8 mouse cellular contexts compared by ENCODE assay signal in genomic region chr14:61327618-61328450, GRCm38 (mm10). TPM values are rescaled to one million over a fixed set of nuclear protein-coding genes. Genes with fewer than 3 reads are reported as not detected.
DNase-seq lines count a peak whose midpoint lies in the region; ATAC-seq and TF ChIP-seq lines count a peak whose summit lies in the region.

No protein-coding gene starts in this region.

- H3K4me1 ChIP-seq in bone marrow macrophage, adult 2 months (ENCODE audit: control insufficient read depth, insufficient read depth, low read length): peaks cover 3% of the 10 kb centered on the region; the same call in 1 of the 2 replicates
- peaks cover 17% of the 10 kb centered on the region for H3K4me1 ChIP-seq in embryonic facial prominence, embryonic 13.5 days
- H3K4me1 ChIP-seq in kidney, adult 2 months (ENCODE audit: control insufficient read depth, insufficient read depth, low read length): no peaks in the 10 kb centered on the region

- H3K4me2 ChIP-seq in embryonic facial prominence, embryonic 13.5 days: peak overlapping the region; percentile 59

- no peaks in the 10 kb centered on the region for H3K36me3 ChIP-seq in embryonic facial prominence, embryonic 13.5 days
- H3K36me3 ChIP-seq in kidney, adult 2 months (ENCODE audit: control insufficient read depth, insufficient read depth, low read length): no peaks in the 10 kb centered on the region

- peaks cover 2% of the 10 kb centered on the region; the same call in 1 of the 2 replicates for H3K9me3 ChIP-seq in embryonic facial prominence, embryonic 13.5 days

- ATAC-seq in embryonic facial prominence, embryonic 13.5 days (ENCODE audit: insufficient number of reproducible peaks, insufficient read depth, low FRiP score, low TSS enrichment, low read depth): no peak

- H3K4me3 ChIP-seq in bone marrow macrophage, adult 2 months (ENCODE audit: insufficient read depth, low read length): 0 out of 2 replicates have a peak overlapping the region, but pooled peaks have one; percentile 19
- H3K4me3 ChIP-seq in embryonic facial prominence, embryonic 13.5 days: peak overlapping the region; percentile 26
- H3K4me3 ChIP-seq in kidney, adult 2 months (ENCODE audit: insufficient read depth, low read depth, low read length): no peak overlapping the region

- no peak for TF ChIP-seq CTCF in bone marrow macrophage, adult 2 months (IDR thresholded peaks at IDR 0.05; ENCODE audit: low read depth, low read length)
- TF ChIP-seq CTCF in kidney, adult 2 months (conservative IDR thresholded peaks at IDR 0.05; ENCODE audit: insufficient read depth, insufficient read length, low read depth, low read length): no peak

- no peak for TF ChIP-seq POLR2A in bone marrow macrophage, adult 2 months (IDR thresholded peaks at IDR 0.05; ENCODE audit: borderline replicate concordance, low read depth, low read length)
- TF ChIP-seq POLR2A in kidney, adult 2 months (IDR thresholded peaks at IDR 0.05; ENCODE audit: low read depth, low read length): no peak

- DNase-seq in heart, adult 9 months (ENCODE audit: low spot score in 2 of 2): peak; percentile 83 to 86
- peak; percentile 60 for DNase-seq in kidney, adult 2 months
- DNase-seq in left cerebral cortex, postnatal 4 days: peak; percentile 84
- peak; percentile 64 for DNase-seq in mesoderm, embryonic 11.5 days (ENCODE audit: low read depth, low spot score)
- peak; percentile 90 to 93 for DNase-seq in right cerebral cortex, postnatal 36 days (ENCODE audit: low spot score in 2 of 2)
- peak; percentile 52 to 64 for DNase-seq in urinary bladder, postnatal 4 days (ENCODE audit: low spot score in 2 of 2)

- H3K27me3 ChIP-seq in embryonic facial prominence, embryonic 13.5 days: no peaks in the 10 kb centered on the region
- no peaks in the 10 kb centered on the region for H3K27me3 ChIP-seq in kidney, adult 2 months (replicated peaks; ENCODE audit: control insufficient read depth, insufficient read depth, low read length)

- H3K9ac ChIP-seq in embryonic facial prominence, embryonic 13.5 days: peak overlapping the region; percentile 59

- intact Hi-C loops in left cerebral cortex, postnatal 4 days (cut with DNase I): no loop called here

- H3K27ac ChIP-seq in bone marrow macrophage, adult 2 months (ENCODE audit: insufficient read depth, low read depth, low read length): no peak overlapping the region
- H3K27ac ChIP-seq in embryonic facial prominence, embryonic 13.5 days: peak overlapping the region; percentile 51
- no peak overlapping the region for H3K27ac ChIP-seq in kidney, adult 2 months (ENCODE audit: insufficient read depth, low read depth, low read length)

- WGBS in embryonic facial prominence, embryonic 13.5 days: 22% methylated on average over 19 of the region's 19 CpGs
- WGBS in kidney, adult 2 months: 19% methylated on average over 19 of the region's 19 CpGs

RNA-seq across cellular contexts. Expression of gene Arl11, which starts 18.3 kb away (rescaled TPM):
- 97.1 and 103 TPM in 2 replicates for polyA plus RNA-seq in bone marrow macrophage, adult 2 months (2012; ENCODE audit: insufficient read depth, insufficient read length, missing spikeins)
- 0.65 and 0.69 TPM in 2 replicates for polyA plus RNA-seq in embryonic facial prominence, embryonic 13.5 days (2015; fragmentation: Nextera tagmentation; extraction: Ambion mirVana)
- polyA plus RNA-seq in kidney, adult 2 months (2012; rRNA removed): 0.39 and 0.74 TPM in 2 replicates
- under 1 TPM in 1 of 2 experiments, not detected in 1; 0.42 TPM for total RNA-seq in left cerebral cortex, postnatal 4 days (2021)

RNA-seq across cellular contexts. Expression of gene Ebpl, which starts 32.4 kb away (rescaled TPM):
- 8.1 and 8.8 TPM in 2 replicates for polyA plus RNA-seq in bone marrow macrophage, adult 2 months (2012; ENCODE audit: insufficient read depth, insufficient read length, missing spikeins)
- 15.8 and 16.0 TPM in 2 replicates for polyA plus RNA-seq in embryonic facial prominence, embryonic 13.5 days (2015; fragmentation: Nextera tagmentation; extraction: Ambion mirVana)
- polyA plus RNA-seq in kidney, adult 2 months (2012; rRNA removed): 1.5 and 2.0 TPM in 2 replicates
- 1 to 10 TPM; 7.0 to 7.4 TPM for total RNA-seq in left cerebral cortex, postnatal 4 days (2021)

Comparison
In these comparisons a context has a peak if more than half of its experiments do, and no peak if none do; other contexts are left out.
1. RNA of gene Arl11, which starts 18.3 kb away (polyA plus RNA-seq): 97.1 to 103 TPM in bone marrow macrophage, adult 2 months; 0.39 to 0.74 TPM in kidney, adult 2 months and 0.65 to 0.69 TPM in embryonic facial prominence, embryonic 13.5 days; every median in the first group is over 10 times any median in the second.
2. Peak in every context shown above with its lines, with median percentiles within 50 percentile points of each other: DNase-seq.